Mouse (Mus musculus) lung, adult 2 months (tissue): ENCODE measurements at regions not wholly inside any gene's neighbourhood (a gene's known extent, or its start where the extent isn't known, plus 50 kb on each side); places are given as distances from the start of the nearest gene placed in this dataset.

ENCODE experiments used
- CTCF ChIP-seq: fragments of 200-500 bp; IDR thresholded peaks from 2 replicates; pipeline ENCODE4 v1.5.1; 2011; ENCODE audit warnings: mild to moderate bottlenecking, low read length, control low read depth; ENCODE audit not compliant: insufficient read depth
- POLR2A ChIP-seq: fragments of 200-500 bp; IDR thresholded peaks from 2 replicates; pipeline ENCODE4 v1.6.1; 2011; ENCODE audit warnings: low read depth, mild to moderate bottlenecking, control low read depth, low read length, borderline replicate concordance; ENCODE audit errors: extremely low read depth

DNA sequence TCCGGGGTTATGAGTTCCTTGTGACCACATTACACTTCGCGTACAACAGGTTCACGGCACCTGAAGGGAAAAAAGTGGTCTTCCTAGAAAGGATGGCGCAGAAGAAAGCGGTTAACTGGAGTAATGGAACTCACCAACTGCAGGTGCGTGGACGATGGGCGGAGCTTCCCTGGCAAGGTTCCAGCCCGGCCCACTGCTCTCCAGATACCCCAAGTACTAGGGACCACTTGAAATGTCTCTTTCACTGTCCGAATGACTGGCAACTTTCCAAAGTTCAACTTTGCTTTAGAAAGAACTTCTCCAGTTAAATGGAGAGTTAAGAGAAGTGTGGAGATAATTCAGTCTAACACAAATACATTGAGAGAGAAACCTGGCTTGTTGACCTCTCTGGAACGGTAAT, 65.9 kb downstream of the Spry2 start:
- TF ChIP-seq CTCF: no peak
- TF ChIP-seq POLR2A: no peak
